Mouse (Mus musculus) heart, embryonic 16.5 days (tissue): ENCODE data around the gene Sumo1. TPM values are rescaled to one million over a fixed set of nuclear protein-coding genes. Genes with fewer than 3 reads are reported as not detected.

Source experiments
- ATAC-seq: fragments of 200-750 bp; cut with Nextera tagmentation; replicated peaks from 2 replicates; pipeline ENCODE4 v1.8.0; 2017; ENCODE audit warnings: moderate number of reproducible peaks; ENCODE audit not compliant: insufficient read depth, low FRiP score; ENCODE audit errors: extremely low read depth
- H3K27ac ChIP-seq: fragments of 300-500 bp; sonication (generic); 2 replicates; pipeline ENCODE4 v1.5.1; 2014; ENCODE audit warnings: mild to moderate bottlenecking, low read length, control low read depth, moderate library complexity
- H3K27me3 ChIP-seq: fragments of 300-500 bp; sonication (generic); 2 replicates; pipeline ENCODE4 v1.6.1; 2014; ENCODE audit warnings: low read length, mixed read lengths; ENCODE audit not compliant: control insufficient read depth, insufficient read depth
- H3K36me3 ChIP-seq: fragments of 300-500 bp; sonication (generic); 2 replicates; pipeline ENCODE4 v1.6.1; 2014; ENCODE audit not compliant: control insufficient read depth, insufficient read depth
- H3K4me1 ChIP-seq: fragments of 300-500 bp; sonication (generic); 2 replicates; pipeline ENCODE4 v1.6.1; 2014; ENCODE audit warnings: low read length, mixed read lengths; ENCODE audit not compliant: control insufficient read depth, insufficient read depth
- H3K4me2 ChIP-seq: fragments of 300-500 bp; sonication (generic); 2 replicates; pipeline ENCODE4 v1.6.1; 2014; ENCODE audit warnings: low read depth, mild to moderate bottlenecking, control low read depth, low read length
- H3K4me3 ChIP-seq: fragments of 300-500 bp; sonication (generic); 2 replicates; pipeline ENCODE4 v1.5.1; 2014; ENCODE audit warnings: mild to moderate bottlenecking, control low read depth, low read length
- H3K9ac ChIP-seq: fragments of 300-500 bp; sonication (generic); 2 replicates; pipeline ENCODE4 v1.6.1; 2014; ENCODE audit warnings: low read length, control low read depth
- H3K9me3 ChIP-seq: fragments of 300-500 bp; sonication (generic); replicated peaks from 2 replicates; pipeline ENCODE4 v1.6.1; 2016; ENCODE audit warnings: low read length; ENCODE audit not compliant: control insufficient read depth
- WGBS: fragments of 180-500 bp; shearing (Covaris S2); extraction: QIAGEN DNeasy Blood & Tissue Kit; methylation state at CpG from one replicate; pipeline ENCODE4 v1.1.7; 2014; 5-methylcytosine and 5-hydroxymethylcytosine counted together
- polyA plus RNA-seq: library from polyadenylated mRNA; unstranded; fragments of >200 nt; fragmentation: Nextera tagmentation; extraction: Ambion mirVana; gene quantifications from 2 replicates; pipeline ENCODE4 v1.2.1, GENCODE M21; 2015

Sumo1 gene
- polyA plus RNA-seq, 1 experiment from 2014 or later = 216 TPM

DNA sequence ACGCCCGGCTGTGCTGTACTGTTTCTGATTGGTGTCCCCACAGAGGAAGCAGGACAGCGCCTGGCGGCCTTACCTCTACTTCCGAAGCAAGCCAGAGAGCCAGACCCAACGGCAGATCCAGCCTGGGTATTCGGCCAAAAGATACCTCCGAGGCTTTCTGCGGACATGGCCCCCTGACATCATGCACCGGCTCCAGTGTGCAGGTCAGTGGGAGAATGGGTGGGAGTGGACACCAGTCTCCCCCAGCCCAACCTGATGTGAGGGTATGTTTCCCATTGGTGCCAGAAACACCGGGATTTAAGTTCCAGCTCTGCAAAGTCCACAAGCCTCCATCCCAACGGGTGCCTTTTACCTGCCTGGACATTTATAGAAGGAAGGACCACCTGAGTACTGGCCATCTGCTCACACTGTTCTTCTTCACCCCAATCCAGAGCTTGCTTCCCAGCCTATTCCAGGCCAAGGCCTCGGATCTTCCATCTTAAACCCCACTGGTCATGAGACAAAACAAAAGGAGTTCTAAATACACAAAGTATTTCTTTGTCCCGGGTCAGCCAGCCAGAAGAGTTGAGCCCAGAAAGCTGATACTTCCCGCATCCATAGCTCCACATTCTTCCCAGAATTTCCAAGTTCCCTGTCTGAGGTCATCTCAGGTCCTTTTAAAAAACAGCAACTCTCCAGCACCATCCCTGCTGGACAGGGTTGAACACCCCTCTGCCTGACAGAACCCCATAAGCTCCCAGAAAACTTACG, 129.2 kb downstream of the Sumo1 start:
- Histone ChIP-seq H3K4me1 (no peaks in the 10 kb centered on the region), H3K27ac (no peak overlapping the region), H3K4me3 (no peak overlapping the region), H3K9me3 (no peaks in the 10 kb centered on the region), H3K27me3 (no peaks in the 10 kb centered on the region), H3K36me3 (no peaks in the 10 kb centered on the region), H3K4me2 (no peak overlapping the region), H3K9ac (no peak overlapping the region)
- no peak for ATAC-seq
- 86% methylated on average over 16 of the region's 16 CpGs for WGBS

DNA sequence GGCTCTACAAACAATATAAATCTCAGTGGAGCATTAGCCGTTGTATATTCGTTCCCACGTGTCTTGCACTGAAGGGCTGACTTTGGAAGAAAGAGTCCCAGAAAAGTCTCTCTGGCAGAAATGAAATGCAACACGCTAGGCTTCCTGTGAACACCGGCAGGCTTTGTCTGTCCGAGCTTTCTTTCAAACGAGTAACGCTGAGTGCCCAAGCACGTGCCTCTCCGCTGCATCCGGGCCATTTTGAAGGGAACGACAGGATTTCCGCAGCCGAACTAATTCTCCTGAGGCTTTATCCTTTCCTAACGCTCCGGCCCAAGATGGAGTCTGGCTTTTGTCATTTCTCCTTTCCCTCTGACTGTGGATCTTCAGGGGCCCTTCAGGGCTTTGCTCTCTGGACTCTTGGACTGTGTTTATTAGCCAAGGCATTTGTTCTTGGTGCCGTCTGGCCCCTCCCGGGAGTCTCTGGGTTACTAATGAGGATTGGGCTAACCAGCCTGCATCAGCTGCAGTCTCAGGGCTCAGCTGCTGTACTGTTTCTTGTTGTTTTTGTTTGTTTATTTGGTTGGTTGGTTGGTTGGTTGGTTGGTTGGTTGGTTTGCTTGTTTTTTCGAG, 130.0 kb downstream of the Sumo1 start:
- no peak overlapping the region for H3K27ac ChIP-seq
- H3K9ac ChIP-seq = no peak overlapping the region
- no peaks in the 10 kb centered on the region for H3K36me3 ChIP-seq
- H3K9me3 ChIP-seq = no peaks in the 10 kb centered on the region
- no peaks in the 10 kb centered on the region for H3K4me1 ChIP-seq
- H3K4me3 ChIP-seq = no peak overlapping the region
- no peaks in the 10 kb centered on the region for H3K27me3 ChIP-seq
- H3K4me2 ChIP-seq = no peak overlapping the region
- ATAC-seq = no peak
- 76% methylated on average over 19 of the region's 19 CpGs for WGBS

DNA sequence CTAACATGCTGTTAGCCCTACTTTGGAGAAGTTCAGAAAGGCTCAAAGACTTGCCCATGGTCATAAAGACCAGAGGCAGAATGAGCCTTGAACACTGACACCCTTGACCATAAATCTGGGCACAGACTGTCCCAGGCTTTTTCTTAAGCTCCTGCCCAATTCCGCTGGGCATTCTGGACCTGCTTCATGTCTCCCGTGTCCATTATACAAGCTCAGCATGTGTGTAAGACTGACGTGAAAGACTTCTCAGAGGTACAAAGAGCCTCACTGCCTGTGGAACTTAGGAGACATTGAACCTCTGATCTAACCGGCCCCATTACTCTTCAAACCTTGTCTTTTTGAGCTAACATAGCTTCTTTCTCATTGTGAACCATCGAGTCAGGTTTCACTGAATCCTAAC, 132.3 kb downstream of the Sumo1 start:
- no peak for ATAC-seq
- H3K4me2 ChIP-seq = no peak overlapping the region
- no peaks in the 10 kb centered on the region for H3K9me3 ChIP-seq
- no peak overlapping the region for H3K4me3 ChIP-seq
- WGBS = 80% methylated on average over 5 of the region's 5 CpGs
- H3K9ac ChIP-seq = no peak overlapping the region
- no peaks in the 10 kb centered on the region for H3K27me3 ChIP-seq
- H3K4me1 ChIP-seq = no peaks in the 10 kb centered on the region
- H3K27ac ChIP-seq = no peak overlapping the region
- H3K36me3 ChIP-seq = no peaks in the 10 kb centered on the region

Other genes with a start within 250 kb of the Sumo1 start
- gene Fzd7, start 188.4 kb downstream of the Sumo1 start, polyA plus RNA-seq = 2.9 and 3.2 TPM in 2 replicates
- 0.10 and 0.41 TPM in 2 replicates for gene Gm973, start 154.6 kb downstream of the Sumo1 start, polyA plus RNA-seq
- gene Nop58, start 14.1 kb upstream of the Sumo1 start, polyA plus RNA-seq = 127 and 158 TPM in 2 replicates
- 5.4 and 6.2 TPM in 2 replicates for gene Bmpr2, start 92.6 kb upstream of the Sumo1 start, polyA plus RNA-seq
- 2.9 and 4.8 TPM in 2 replicates for gene Fam117b, start 242.2 kb upstream of the Sumo1 start, polyA plus RNA-seq